Mouse (Mus musculus): ENCODE results near the gene Lhx8. TPM values are rescaled to one million over a fixed set of nuclear protein-coding genes. Genes with fewer than 3 reads are reported as not detected.

The Lhx8 gene
- total RNA-seq (2021) = under 1 TPM; 0.58 to 0.66 TPM
- polyA plus RNA-seq (2012; rRNA removed) = 0.58 and 0.66 TPM in 2 replicates
- long read RNA-seq = 0 reads

DNA sequence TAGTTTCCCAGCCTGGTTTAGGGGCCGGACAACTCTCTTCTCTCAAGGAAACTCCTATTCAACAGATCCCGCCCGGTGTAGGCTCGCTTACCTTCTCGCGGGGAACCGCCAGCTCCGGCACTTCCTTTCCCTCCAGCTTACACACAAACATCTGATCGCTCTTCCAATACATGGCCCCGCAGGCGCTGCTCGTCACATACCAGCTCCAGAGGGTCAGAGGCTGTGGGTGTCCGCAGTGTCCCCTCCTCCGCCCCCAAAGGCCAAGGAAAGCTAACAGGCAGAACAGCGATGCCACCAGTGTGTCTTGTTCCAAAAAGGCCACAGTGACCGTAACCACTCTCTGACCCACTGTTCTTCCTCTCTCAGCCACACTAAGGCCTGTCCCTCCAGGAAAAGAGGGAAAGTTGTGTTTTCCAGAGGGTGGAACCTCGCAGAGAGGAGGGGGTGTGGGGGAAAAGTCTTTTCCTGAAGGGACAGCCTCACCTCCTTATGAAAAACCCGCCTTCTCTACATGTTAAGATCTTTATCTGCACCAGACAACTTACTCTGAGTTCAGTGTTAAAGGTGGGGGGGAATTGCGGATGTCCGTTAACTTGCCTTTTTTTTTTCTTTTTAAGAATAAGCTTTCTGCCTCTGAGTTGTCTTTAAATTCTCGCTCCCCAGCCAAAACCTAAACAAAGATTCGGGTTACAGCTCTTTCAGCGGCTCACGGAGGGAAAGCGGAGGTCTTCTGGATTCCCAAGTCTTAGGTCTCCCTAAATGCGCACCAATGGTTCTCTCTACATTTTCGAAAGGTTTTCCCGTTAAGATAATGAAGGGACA, at the start of gene Lhx8:
Gene Lhx8, minus strand, starts transcription at position 479 of the 822 bp plus-strand sequence.
- peak; percentile 19 for DNase-seq

- no peak for DNase-seq
These were observed 43.1 kb upstream of the Lhx8 start for GRCm38 (mm10) chr3:154373536-154373935.

DNA sequence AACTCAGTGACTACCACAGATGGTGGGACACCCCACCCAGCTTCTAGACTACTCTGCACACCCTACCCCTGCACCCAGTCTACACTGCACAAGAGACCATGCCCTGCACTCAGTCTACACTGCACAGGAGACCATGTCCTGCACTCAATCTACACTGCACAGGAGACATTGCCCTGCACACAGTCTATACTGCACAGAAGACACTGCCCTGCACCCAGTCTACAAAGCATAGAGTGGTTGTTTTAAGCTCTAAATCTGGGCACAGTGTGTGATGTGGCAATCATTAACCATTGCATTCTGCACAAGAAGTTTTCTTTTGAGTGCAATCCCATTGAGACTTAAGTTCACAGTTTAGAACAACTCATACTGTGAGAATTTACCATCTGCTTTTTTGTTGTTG, 42.2 kb upstream of the Lhx8 start:
- DNase-seq = no peak

DNA sequence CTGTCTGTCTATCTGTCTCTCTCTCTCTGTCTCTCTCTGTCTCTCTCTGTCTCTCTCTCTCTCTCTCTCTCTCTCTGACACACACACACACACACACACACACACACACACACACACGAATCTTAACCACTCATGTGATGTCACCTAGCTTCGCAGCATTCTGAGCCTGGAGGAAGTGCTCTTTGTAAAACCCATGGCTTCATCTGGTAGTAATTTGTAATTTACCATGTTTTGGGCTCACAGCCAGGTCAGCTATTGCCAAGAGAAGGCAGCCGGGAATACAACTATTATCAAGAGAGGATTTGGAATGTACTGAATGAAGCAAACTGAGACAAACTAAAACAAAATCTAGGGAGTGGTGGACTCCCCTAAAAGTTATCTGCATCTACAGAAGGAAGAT, 36.9 kb upstream of the Lhx8 start:
- DNase-seq = no peak

GRCm38 (mm10) chr3:154364604-154365209, 34.2 kb upstream of the Lhx8 start:
- peak; percentile 27 for DNase-seq

DNA sequence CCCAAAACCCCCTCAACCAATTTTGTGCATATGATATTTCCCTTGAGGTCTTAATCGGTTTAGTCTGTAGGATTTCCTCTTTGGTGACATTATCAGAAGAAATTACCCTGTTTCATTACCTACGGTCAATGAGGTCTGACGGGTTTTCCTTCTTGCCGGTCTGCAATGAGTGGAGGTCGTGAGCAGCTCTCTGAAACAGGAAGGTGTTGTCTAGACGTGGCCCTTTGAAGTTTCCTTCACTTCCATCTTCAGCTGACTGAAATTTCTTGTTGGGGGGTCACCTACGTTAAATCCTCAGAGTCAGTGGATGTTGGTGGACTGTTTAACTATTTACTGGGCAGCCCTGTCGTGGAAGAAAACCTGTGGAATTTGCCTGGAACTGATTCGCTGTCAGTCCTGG, 33.0 kb upstream of the Lhx8 start:
- DNase-seq = no peak

- no peak for DNase-seq
These were observed 28.8 kb upstream of the Lhx8 start for GRCm38 (mm10) chr3:154359231-154359630.

GRCm38 (mm10) chr3:154340294-154340914, 9.9 kb upstream of the Lhx8 start:
- no peak for DNase-seq

DNA sequence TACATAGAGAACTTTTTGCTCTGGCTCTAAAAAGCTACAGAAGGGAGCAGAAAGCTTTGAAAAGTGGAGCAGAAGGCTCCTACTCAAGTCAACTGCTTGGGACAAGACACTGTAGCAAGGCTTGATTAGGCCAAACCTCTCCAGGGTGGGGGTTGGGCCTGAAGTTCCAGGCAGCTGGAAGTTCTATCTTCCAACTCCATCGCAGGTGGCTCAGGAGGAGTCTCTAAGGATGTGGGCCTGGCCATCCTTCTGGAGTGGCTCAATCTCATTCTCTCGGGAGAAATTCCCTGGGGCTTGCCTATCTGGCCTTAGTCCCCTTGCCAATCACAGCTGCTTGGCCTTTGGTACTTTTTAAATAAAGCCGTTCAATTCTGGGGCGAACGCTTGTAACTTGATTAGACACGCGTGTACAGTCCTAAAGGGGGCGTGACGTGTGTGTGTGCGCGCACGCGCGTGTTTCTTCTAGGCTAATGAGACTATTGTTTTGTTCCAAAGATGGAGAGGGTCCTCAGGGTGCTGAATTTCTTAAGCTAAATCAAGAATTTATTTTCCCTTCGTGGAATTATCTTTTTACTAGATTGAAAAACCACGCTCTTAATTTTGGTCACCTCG, 9.3 kb upstream of the Lhx8 start:
- no peak for DNase-seq

DNA sequence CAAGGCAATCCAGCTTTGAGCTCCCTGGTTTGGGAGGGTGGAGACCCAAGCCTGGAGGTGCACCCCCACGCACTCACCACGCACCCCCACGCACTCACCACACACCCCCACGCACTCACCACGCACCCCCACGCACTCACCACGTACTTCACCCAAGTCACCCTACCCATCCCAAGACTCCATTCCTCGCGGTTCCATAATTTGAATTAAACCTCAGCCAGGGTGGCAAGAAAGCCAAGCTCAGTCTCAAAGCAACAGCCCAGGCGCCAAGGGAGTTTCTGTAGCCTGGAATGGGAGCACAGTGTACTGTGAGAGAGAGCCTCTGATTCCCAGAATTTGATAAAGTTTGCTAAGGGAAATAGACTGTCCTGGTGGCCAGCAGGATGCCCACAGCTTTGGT, 4.3 kb upstream of the Lhx8 start:
- no peak for DNase-seq

- no peak for DNase-seq
These were observed 3.0 kb upstream of the Lhx8 start for GRCm38 (mm10) chr3:154333401-154333999.

DNA sequence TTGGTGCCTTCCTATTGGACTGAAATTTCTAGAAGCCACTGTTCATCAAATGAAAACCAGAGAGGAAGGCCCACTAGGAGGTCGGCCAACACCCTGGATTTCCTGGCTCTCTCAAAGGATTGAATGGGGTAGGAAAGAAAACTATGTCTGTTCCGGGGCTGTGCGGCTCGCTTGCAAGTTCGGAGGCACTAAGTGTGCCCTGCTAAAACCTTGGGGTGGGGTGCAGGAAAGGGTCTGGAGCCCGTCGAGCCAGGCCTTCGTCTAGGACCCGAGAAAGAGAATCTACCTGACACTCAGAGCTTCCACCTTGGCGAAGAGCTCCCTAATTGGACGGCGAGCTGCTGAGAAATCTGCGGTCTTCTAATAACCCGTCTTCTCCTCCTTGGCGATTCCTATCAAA, 2.5 kb upstream of the Lhx8 start:
- DNase-seq = no peak

- peak; percentile 5 for DNase-seq
These were observed 1.7 kb upstream of the Lhx8 start for GRCm38 (mm10) chr3:154332213-154332530.

GRCm38 (mm10) chr3:154331506-154332212, 1.2 kb upstream of the Lhx8 start:
- no peak for DNase-seq

GRCm38 (mm10) chr3:154331003-154331340, 513 bp upstream of the Lhx8 start:
- DNase-seq = no peak

DNA sequence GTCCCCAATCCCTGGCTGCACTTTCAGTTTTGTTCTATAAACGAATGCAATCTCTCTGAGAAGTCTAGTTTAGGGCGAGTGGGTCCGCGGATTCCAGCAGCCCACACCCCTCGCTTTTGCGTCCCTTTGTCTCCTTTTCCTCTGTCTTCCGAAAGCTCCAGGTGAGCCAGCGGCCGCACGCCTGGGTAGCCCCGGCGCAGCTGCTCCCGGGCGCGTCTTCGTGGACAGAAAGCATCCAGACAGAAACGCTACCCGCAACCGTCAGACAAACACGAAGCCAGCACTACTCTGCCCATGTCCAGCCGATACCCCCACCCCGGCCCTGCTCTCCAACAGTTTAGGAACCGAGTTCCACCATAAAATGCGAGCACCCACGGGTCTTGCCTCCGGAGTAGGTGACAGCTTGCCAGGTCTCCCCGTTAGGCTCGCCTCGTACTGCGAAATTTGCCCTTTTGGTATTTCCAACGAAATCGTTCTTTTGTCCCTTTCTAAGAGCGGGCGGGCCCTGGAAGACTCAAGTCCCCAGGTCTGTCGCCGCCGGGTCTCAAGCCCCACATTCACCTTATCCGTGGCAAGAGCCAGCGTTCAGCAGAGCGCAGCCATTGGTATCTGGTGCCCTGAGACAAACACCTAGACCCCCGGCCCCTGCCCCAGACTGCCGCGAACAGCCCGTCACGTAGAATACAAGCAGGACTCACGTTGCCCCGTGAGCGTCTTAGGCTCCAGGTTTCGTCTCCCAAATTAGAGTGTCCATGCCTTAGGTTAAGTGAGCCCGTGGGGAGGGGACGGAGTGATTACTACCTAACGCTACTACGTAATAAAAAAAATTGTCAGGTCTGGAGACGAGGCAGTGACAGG, 907 bp downstream of the Lhx8 start:
- peak; percentile 32 for DNase-seq

DNA sequence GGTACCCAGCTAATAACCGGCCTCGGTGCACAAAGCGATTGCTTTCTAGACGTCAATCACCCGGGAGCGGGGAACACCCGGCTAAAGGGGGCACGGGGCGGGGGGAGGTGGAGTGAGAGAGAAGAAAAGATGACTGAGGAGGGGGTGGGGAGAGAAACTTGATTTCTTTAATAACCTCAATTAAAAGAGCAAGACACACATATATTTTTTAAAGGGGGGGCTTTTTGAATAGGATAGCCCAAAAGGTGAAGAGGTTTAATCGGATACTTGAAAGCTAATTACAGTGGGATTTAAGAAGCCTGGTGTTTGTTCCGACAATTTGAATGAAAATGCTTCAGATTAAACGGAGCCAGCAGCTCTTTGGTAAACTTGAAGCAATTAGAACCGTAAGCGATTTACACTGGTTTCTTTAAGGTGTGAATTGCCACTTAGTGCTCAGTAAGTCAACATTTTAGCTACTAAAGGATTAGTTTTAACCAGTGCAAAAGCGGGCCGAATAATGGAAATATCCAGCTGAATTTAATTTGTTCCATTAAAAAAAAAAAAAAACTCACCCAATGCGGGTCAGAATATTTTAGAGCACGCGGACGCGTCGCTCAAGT, 1.6 kb downstream of the Lhx8 start:
- no peak for DNase-seq

GRCm38 (mm10) chr3:154327883-154328720, 2.4 kb downstream of the Lhx8 start:
- DNase-seq = peak; percentile 7

DNA sequence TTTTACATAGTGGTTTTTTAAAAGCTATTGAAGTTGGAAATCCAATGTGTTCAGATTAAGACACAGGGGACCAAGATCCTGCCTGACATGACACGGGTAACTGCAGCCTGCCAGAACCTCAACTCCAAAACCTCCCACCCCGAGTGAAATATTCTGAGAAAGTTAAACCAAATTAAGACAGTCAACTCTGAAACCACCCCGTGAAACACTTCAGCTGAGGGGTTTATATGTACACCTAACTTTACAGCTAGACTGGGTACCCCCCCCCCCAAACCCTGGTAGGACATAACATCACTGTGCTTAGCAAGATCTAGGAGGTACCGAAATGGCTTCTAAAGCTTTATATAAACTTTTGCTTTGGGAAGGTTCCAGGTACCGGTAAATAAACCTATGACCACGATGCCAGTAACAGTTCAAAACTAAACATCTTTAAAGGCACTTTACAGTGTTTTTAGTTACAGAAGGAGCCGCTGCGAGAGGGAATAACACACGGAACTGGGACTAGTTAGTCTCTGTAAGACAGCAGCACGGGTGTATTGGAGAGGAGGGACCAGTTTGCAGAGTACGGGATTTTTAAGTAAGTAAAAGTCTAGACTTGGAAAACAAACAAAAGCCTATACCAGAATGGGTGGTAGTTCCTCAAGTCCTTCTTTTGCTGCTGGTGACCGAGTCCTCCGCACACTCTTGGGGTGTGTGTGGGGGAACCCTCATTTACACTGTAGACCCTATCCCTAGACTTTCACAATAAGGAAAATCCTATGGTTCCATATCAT, 3.2 kb downstream of the Lhx8 start:
- no peak for DNase-seq

Measured in adrenal gland, adult 2 months (tissue).